Mouse (Mus musculus) gastrocnemius, adult 8-10 months (tissue): ENCODE results near the gene Blm. TPM values are rescaled to one million over a fixed set of nuclear protein-coding genes. Genes with fewer than 3 reads are reported as not detected.

Experiments
- DNase-seq, 2 experiments: peaks; one replicate each; pipeline ENCODE4 v3.0.0; 2022; ENCODE audit warnings: low spot score in 2 of 2
- total RNA-seq, 4 experiments: library from RNA; stranded (reverse); gene quantifications; 2 replicates each; pipeline ENCODE4 v1.2.4; 2022

The Blm gene
- total RNA-seq, 4 experiments from 2014 or later, result 0.75 to 1.7 (median 1.2) TPM

GRCm38 (mm10) chr7:80464831-80465230, 70.1 kb downstream of the Blm start:
- DNase-seq, result no peak

GRCm38 (mm10) chr7:80461891-80462290, 73.0 kb downstream of the Blm start:
- DNase-seq, result no peak

GRCm38 (mm10) chr7:80460892-80461291, 74.0 kb downstream of the Blm start:
- no peak for DNase-seq

- DNase-seq, result no peak
These were observed 74.7 kb downstream of the Blm start for GRCm38 (mm10) chr7:80460199-80460598.

- no peak for DNase-seq
These were observed 77.0 kb downstream of the Blm start for GRCm38 (mm10) chr7:80457831-80458343.

- peak; percentile 58 to 70 for DNase-seq
These were observed 77.7 kb downstream of the Blm start for GRCm38 (mm10) chr7:80457241-80457640.

GRCm38 (mm10) chr7:80456327-80456726, 78.6 kb downstream of the Blm start:
- no peak for DNase-seq

- no peak for DNase-seq
These were observed 79.3 kb downstream of the Blm start for GRCm38 (mm10) chr7:80455505-80456160.

GRCm38 (mm10) chr7:80454786-80455185, 80.1 kb downstream of the Blm start:
- DNase-seq, result no peak

- no peak for DNase-seq
These were observed 80.9 kb downstream of the Blm start for GRCm38 (mm10) chr7:80453997-80454396.

- DNase-seq, result no peak
These were observed 81.8 kb downstream of the Blm start for GRCm38 (mm10) chr7:80453121-80453520.

- no peak for DNase-seq
These were observed 82.7 kb downstream of the Blm start for GRCm38 (mm10) chr7:80452241-80452640.

- DNase-seq, result no peak
These were observed 83.2 kb downstream of the Blm start for GRCm38 (mm10) chr7:80451550-80452232.

GRCm38 (mm10) chr7:80450354-80450753, 84.6 kb downstream of the Blm start:
- no peak for DNase-seq

- no peak for DNase-seq
These were observed 85.3 kb downstream of the Blm start for GRCm38 (mm10) chr7:80449620-80450091.

- DNase-seq, result no peak
These were observed 87.6 kb downstream of the Blm start for GRCm38 (mm10) chr7:80447336-80447735.

- no peak for DNase-seq
These were observed 88.6 kb downstream of the Blm start for GRCm38 (mm10) chr7:80446221-80446878.

- no peak for DNase-seq
These were observed 89.4 kb downstream of the Blm start for GRCm38 (mm10) chr7:80445492-80445891.

GRCm38 (mm10) chr7:80444401-80445249, 90.3 kb downstream of the Blm start:
- no peak for DNase-seq

GRCm38 (mm10) chr7:80443124-80443523, 91.8 kb downstream of the Blm start:
- no peak for DNase-seq
